Mouse (Mus musculus): Measurements from ENCODE around the gene Slc24a2.

DNA sequence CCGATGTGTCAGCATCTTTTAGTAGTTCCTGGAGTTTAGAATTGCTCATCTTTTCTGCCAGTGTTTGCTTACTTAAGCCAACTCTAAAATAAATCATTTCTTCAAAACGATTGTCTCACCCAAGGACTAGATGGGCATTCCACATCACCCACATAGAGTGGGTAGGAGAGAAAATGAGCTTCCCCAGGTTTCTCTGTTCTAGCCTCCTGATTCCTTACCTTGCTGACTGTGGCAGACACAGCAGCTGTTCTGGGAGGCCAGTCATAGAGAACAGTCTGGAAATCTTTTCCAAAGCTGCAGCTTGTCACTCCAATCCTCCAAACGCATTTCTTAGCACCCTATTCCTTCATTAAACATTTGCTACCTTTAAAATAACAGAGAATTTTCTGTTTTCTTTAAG, 29.0 kb downstream of the Slc24a2 start:
- TF ChIP-seq POLR2A (IDR thresholded peaks at IDR 0.05; ENCODE audit: low read depth, low read length) (no peak), CTCF (IDR thresholded peaks at IDR 0.05; ENCODE audit: extremely low read depth, insufficient read length, insufficient replicate concordance, low read depth, low read length) (no peak)
